Mouse (Mus musculus): ENCODE measurements at regions not wholly inside any gene's neighbourhood (a gene's known extent, or its start where the extent isn't known, plus 50 kb on each side); places are given as distances from the start of the nearest gene placed in this dataset.

GRCm38 (mm10) chr9:23128018-23128369 lies 94.9 kb upstream of the Bmper start:
- TF ChIP-seq CTCF (IDR thresholded peaks at IDR 0.05; ENCODE audit: borderline replicate concordance, insufficient read depth, low read depth, low read length): no peak
- TF ChIP-seq POLR2A (IDR thresholded peaks at IDR 0.05; ENCODE audit: borderline replicate concordance, insufficient read depth, low read length): no peak
